Mouse (Mus musculus): ENCODE measurements around the gene Nacc2. TPM values are rescaled to one million over a fixed set of nuclear protein-coding genes. Genes with fewer than 3 reads are reported as not detected.

The Nacc2 gene
- polyA plus RNA-seq, 1 experiment from 2014 or later = 10.9 TPM

DNA sequence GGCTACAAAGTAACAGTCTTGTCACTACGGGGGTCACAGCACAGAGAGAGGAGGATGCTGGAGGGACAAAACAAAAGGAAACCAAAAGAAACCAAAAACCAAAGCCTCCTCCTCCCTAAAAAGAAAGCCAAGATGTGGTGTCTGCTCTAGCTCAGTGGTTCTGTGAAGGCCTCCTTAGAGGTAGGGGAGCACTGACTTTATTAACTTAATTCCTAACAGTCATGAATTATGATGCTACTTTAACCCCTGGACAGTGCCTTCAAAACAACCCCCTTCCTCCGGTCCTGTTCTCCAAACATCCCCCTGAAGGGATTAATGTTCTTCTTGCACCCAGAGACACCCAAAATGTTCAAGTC is 67.3 kb downstream of the Nacc2 start:
- Histone ChIP-seq H3K4me2 (ENCODE audit: low read depth, low read length) (no peak overlapping the region), H3K4me3 (ENCODE audit: low read length) (no peak overlapping the region), H3K9ac (ENCODE audit: low read length) (no peak overlapping the region), H3K4me1 (replicated peaks; ENCODE audit: control insufficient read depth, insufficient read depth, low read length) (no peaks in the 10 kb centered on the region), H3K27ac (ENCODE audit: low read length) (no peak overlapping the region), H3K9me3 (ENCODE audit: control insufficient read depth, low read length) (no peaks in the 10 kb centered on the region), H3K27me3 (ENCODE audit: control insufficient read depth, insufficient read depth, low read depth, low read length) (no peaks in the 10 kb centered on the region), H3K36me3 (ENCODE audit: control insufficient read depth, insufficient read depth, low read length) (no peaks in the 10 kb centered on the region)
- 43% methylated on average over 2 of the region's 2 CpGs for WGBS
- no peak for ATAC-seq (ENCODE audit: low read depth)

DNA sequence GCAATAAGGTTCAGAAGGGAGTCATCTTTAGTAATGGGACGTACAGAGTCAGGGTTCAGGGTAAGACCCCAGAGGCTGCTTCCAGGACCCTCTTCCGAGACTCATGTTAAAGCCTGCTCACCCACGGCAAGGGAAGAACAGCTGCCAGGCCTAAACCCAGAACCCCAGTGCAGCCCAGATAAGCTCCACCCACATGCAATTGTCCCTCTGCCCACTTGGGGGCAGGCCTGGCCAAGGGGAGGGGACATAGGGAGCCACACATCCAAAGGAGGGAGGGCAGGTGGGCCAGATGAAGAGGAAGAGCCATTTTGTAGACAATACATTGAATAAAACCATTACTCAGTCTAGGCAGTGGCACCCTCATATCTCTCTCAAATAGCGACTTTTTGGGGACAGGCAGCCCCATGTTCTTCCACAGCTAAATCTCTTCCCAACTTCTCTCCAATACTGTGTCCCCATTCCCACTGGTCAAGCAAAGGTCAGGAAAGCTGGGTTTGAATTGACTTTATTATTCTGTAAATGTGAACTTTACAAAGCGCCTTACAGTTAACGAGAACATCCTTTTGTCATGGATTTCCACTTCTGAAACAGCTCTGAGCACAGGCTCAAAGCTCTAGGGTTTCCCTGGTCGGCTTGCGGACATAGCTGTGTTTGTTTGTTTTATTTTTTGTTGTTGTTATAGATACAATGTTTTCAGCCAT is 67.8 kb downstream of the Nacc2 start:
- no peak overlapping the region for H3K27ac ChIP-seq (ENCODE audit: low read length)
- no peak overlapping the region for H3K9ac ChIP-seq (ENCODE audit: low read length)
- peak; percentile 84; the same call in 1 of the 2 replicates for ATAC-seq (ENCODE audit: low read depth)
- no peaks in the 10 kb centered on the region for H3K4me1 ChIP-seq (replicated peaks; ENCODE audit: control insufficient read depth, insufficient read depth, low read length)
- H3K9me3 ChIP-seq (ENCODE audit: control insufficient read depth, low read length) = no peaks in the 10 kb centered on the region
- no peaks in the 10 kb centered on the region for H3K36me3 ChIP-seq (ENCODE audit: control insufficient read depth, insufficient read depth, low read length)
- no peaks in the 10 kb centered on the region for H3K27me3 ChIP-seq (ENCODE audit: control insufficient read depth, insufficient read depth, low read depth, low read length)
- 42% methylated on average over 8 of the region's 8 CpGs for WGBS
- no peak overlapping the region for H3K4me2 ChIP-seq (ENCODE audit: low read depth, low read length)
- no peak overlapping the region for H3K4me3 ChIP-seq (ENCODE audit: low read length)

GRCm38 (mm10) chr2:26052806-26053205 is 70.2 kb downstream of the Nacc2 start:
- no peaks in the 10 kb centered on the region for H3K36me3 ChIP-seq (ENCODE audit: control insufficient read depth, insufficient read depth, low read length)
- H3K27me3 ChIP-seq (ENCODE audit: control insufficient read depth, insufficient read depth, low read depth, low read length) = no peaks in the 10 kb centered on the region
- H3K9me3 ChIP-seq (ENCODE audit: control insufficient read depth, low read length) = no peaks in the 10 kb centered on the region
- H3K4me2 ChIP-seq (ENCODE audit: low read depth, low read length) = no peak overlapping the region
- H3K9ac ChIP-seq (ENCODE audit: low read length) = no peak overlapping the region
- no peak overlapping the region for H3K4me3 ChIP-seq (ENCODE audit: low read length)
- H3K4me1 ChIP-seq (replicated peaks; ENCODE audit: control insufficient read depth, insufficient read depth, low read length) = no peaks in the 10 kb centered on the region
- no peak for ATAC-seq (ENCODE audit: low read depth)
- WGBS = 19% methylated on average over 4 of the region's 4 CpGs
- H3K27ac ChIP-seq (ENCODE audit: low read length) = no peak overlapping the region

- Histone ChIP-seq H3K27ac (ENCODE audit: low read length) (no peak overlapping the region), H3K4me1 (replicated peaks; ENCODE audit: control insufficient read depth, insufficient read depth, low read length) (no peaks in the 10 kb centered on the region), H3K4me2 (ENCODE audit: low read depth, low read length) (no peak overlapping the region), H3K27me3 (ENCODE audit: control insufficient read depth, insufficient read depth, low read depth, low read length) (no peaks in the 10 kb centered on the region), H3K36me3 (ENCODE audit: control insufficient read depth, insufficient read depth, low read length) (no peaks in the 10 kb centered on the region), H3K9ac (ENCODE audit: low read length) (no peak overlapping the region), H3K4me3 (ENCODE audit: low read length) (no peak overlapping the region), H3K9me3 (ENCODE audit: control insufficient read depth, low read length) (no peaks in the 10 kb centered on the region)
- ATAC-seq (ENCODE audit: low read depth) = no peak
- 26% methylated on average over 5 of the region's 5 CpGs for WGBS
Measured at GRCm38 (mm10) chr2:26048816-26049215, 74.2 kb downstream of the Nacc2 start.

- H3K4me3 ChIP-seq (ENCODE audit: low read length) = no peak overlapping the region
- H3K27me3 ChIP-seq (ENCODE audit: control insufficient read depth, insufficient read depth, low read depth, low read length) = no peaks in the 10 kb centered on the region
- no peaks in the 10 kb centered on the region for H3K9me3 ChIP-seq (ENCODE audit: control insufficient read depth, low read length)
- peaks cover 8% of the 10 kb centered on the region for H3K4me1 ChIP-seq (replicated peaks; ENCODE audit: control insufficient read depth, insufficient read depth, low read length)
- H3K4me2 ChIP-seq (ENCODE audit: low read depth, low read length) = no peak overlapping the region
- H3K27ac ChIP-seq (ENCODE audit: low read length) = no peak overlapping the region
- 72% methylated on average over 9 of the region's 9 CpGs for WGBS
- H3K36me3 ChIP-seq (ENCODE audit: control insufficient read depth, insufficient read depth, low read length) = no peaks in the 10 kb centered on the region
- H3K9ac ChIP-seq (ENCODE audit: low read length) = no peak overlapping the region
- no peak for ATAC-seq (ENCODE audit: low read depth)
Measured at GRCm38 (mm10) chr2:26044216-26044615, 78.8 kb downstream of the Nacc2 start.

- Histone ChIP-seq H3K36me3 (ENCODE audit: control insufficient read depth, insufficient read depth, low read length) (no peaks in the 10 kb centered on the region), H3K27me3 (ENCODE audit: control insufficient read depth, insufficient read depth, low read depth, low read length) (no peaks in the 10 kb centered on the region), H3K4me1 (replicated peaks; ENCODE audit: control insufficient read depth, insufficient read depth, low read length) (peaks cover 8% of the 10 kb centered on the region), H3K9me3 (ENCODE audit: control insufficient read depth, low read length) (no peaks in the 10 kb centered on the region), H3K4me3 (ENCODE audit: low read length) (no peak overlapping the region), H3K9ac (ENCODE audit: low read length) (no peak overlapping the region), H3K27ac (ENCODE audit: low read length) (no peak overlapping the region), H3K4me2 (ENCODE audit: low read depth, low read length) (no peak overlapping the region)
- no peak for ATAC-seq (ENCODE audit: low read depth)
- WGBS = 79% methylated on average over 3 of the region's 3 CpGs
Measured at GRCm38 (mm10) chr2:26042603-26043002, 80.4 kb downstream of the Nacc2 start.

DNA sequence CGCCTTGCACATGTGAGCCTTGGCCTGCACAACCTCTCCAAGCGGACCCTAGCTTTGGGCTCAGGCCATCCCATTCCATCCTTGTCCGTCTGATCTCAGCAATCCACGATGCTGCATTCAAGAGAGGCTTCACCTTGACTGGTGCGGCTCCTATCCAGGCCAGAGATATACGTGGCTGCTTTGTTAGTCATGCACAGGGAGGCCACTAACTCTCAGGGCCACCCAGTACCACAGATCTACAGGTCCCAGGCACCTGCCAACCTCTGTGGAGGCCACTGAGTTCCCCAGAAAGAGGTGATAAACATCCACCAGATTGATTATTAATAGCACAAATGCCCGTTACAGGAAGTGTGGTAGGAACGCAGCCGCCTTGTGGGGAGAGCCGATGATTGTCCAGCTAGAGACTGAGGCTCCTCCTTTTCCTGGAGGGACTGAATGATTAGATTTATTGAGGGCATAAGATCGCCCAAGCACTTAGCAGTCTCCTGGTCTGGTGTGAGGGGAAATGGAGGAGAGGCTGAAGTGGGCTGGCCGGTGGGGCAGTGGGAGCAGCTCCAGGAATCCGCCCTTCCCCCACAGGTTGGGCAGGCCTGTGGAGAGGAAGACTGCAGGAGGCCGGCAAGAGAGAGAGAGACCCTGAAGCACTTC is 81.7 kb downstream of the Nacc2 start:
- ATAC-seq (ENCODE audit: low read depth) = peak; percentile 67
- Histone ChIP-seq H3K36me3 (ENCODE audit: control insufficient read depth, insufficient read depth, low read length) (no peaks in the 10 kb centered on the region), H3K9ac (ENCODE audit: low read length) (no peak overlapping the region; the same call in 1 of the 2 replicates), H3K4me1 (replicated peaks; ENCODE audit: control insufficient read depth, insufficient read depth, low read length) (peaks cover 8% of the 10 kb centered on the region), H3K9me3 (ENCODE audit: control insufficient read depth, low read length) (no peaks in the 10 kb centered on the region), H3K27ac (ENCODE audit: low read length) (no peak overlapping the region), H3K27me3 (ENCODE audit: control insufficient read depth, insufficient read depth, low read depth, low read length) (no peaks in the 10 kb centered on the region), H3K4me2 (ENCODE audit: low read depth, low read length) (no peak overlapping the region), H3K4me3 (ENCODE audit: low read length) (no peak overlapping the region)
- 36% methylated on average over 14 of the region's 14 CpGs for WGBS

GRCm38 (mm10) chr2:26039951-26040350 is 83.1 kb downstream of the Nacc2 start:
- Histone ChIP-seq H3K4me3 (ENCODE audit: low read length) (no peak overlapping the region), H3K27ac (ENCODE audit: low read length) (no peak overlapping the region), H3K4me1 (replicated peaks; ENCODE audit: control insufficient read depth, insufficient read depth, low read length) (peaks cover 8% of the 10 kb centered on the region), H3K9me3 (ENCODE audit: control insufficient read depth, low read length) (no peaks in the 10 kb centered on the region), H3K9ac (ENCODE audit: low read length) (no peak overlapping the region), H3K36me3 (ENCODE audit: control insufficient read depth, insufficient read depth, low read length) (no peaks in the 10 kb centered on the region), H3K27me3 (ENCODE audit: control insufficient read depth, insufficient read depth, low read depth, low read length) (no peaks in the 10 kb centered on the region), H3K4me2 (ENCODE audit: low read depth, low read length) (no peak overlapping the region)
- no peak for ATAC-seq (ENCODE audit: low read depth)
- 34% methylated on average over 14 of the region's 14 CpGs for WGBS

- no peaks in the 10 kb centered on the region for H3K36me3 ChIP-seq (ENCODE audit: control insufficient read depth, insufficient read depth, low read length)
- no peak overlapping the region for H3K4me3 ChIP-seq (ENCODE audit: low read length)
- H3K9me3 ChIP-seq (ENCODE audit: control insufficient read depth, low read length) = no peaks in the 10 kb centered on the region
- H3K4me2 ChIP-seq (ENCODE audit: low read depth, low read length) = no peak overlapping the region
- peaks cover 8% of the 10 kb centered on the region for H3K4me1 ChIP-seq (replicated peaks; ENCODE audit: control insufficient read depth, insufficient read depth, low read length)
- no peak overlapping the region for H3K9ac ChIP-seq (ENCODE audit: low read length)
- no peak for ATAC-seq (ENCODE audit: low read depth)
- WGBS = 20% methylated on average over 6 of the region's 6 CpGs
- H3K27me3 ChIP-seq (ENCODE audit: control insufficient read depth, insufficient read depth, low read depth, low read length) = no peaks in the 10 kb centered on the region
- no peak overlapping the region for H3K27ac ChIP-seq (ENCODE audit: low read length)
Measured at GRCm38 (mm10) chr2:26037386-26037785, 85.6 kb downstream of the Nacc2 start.
